Mouse (Mus musculus) heart, adult 18-20 months (tissue): ENCODE results near the gene Phactr4. TPM values are rescaled to one million over a fixed set of nuclear protein-coding genes. Genes with fewer than 3 reads are reported as not detected.
"Not testable (repeated sequence)": the region's sequence is repeated elsewhere in the genome, so short reads cannot be mapped to it uniquely, and the experiment has no call there.

Experiments used
- DNase-seq, 2 experiments: peaks; one replicate each; pipeline ENCODE4 v3.0.0; 2021 to 2022; ENCODE audit warnings: mixed read lengths in 1 of 2
- long read RNA-seq, 2 experiments: library from polyadenylated mRNA; stranded (forward); transcript quantifications; one replicate each; pipeline ENCODE4 v2.0.0; 2021
- total RNA-seq, 2 experiments: library from RNA; stranded (reverse); gene quantifications; 2 replicates each; pipeline ENCODE4 v1.2.3; 2021

Gene Phactr4
- 10 to 100 TPM; 17.6 to 20.1 TPM for total RNA-seq
- long read RNA-seq, experiment 1, full-length matches to known transcripts, result 1 of 3 reads
- long read RNA-seq, experiment 1, partial matches to known transcripts, result 0 of 3 reads
- long read RNA-seq, experiment 1, other reads (novel, unspliced or antisense), result 2 of 3 reads
- long read RNA-seq, experiment 2, result 0 reads

- peak; percentile 98 to 99 for DNase-seq
Measured at GRCm38 (mm10) chr4:132421923-132422782, at the start of gene Phactr4. Gene Phactr4 (minus strand): TSS chr4:132422489.

- DNase-seq, result no peak
Measured at GRCm38 (mm10) chr4:132469873-132470272, 47.6 kb upstream of the Phactr4 start.

- DNase-seq, result no peak
Measured at GRCm38 (mm10) chr4:132464255-132464613, 41.9 kb upstream of the Phactr4 start.

GRCm38 (mm10) chr4:132463430-132464254 lies 41.4 kb upstream of the Phactr4 start, which contains the start of gene Med18:
Gene Med18 (minus strand): TSS chr4:132463921.
- peak; percentile 96 to 97 for DNase-seq

- DNase-seq, result no peak
Measured at GRCm38 (mm10) chr4:132462836-132463235, 40.5 kb upstream of the Phactr4 start.

GRCm38 (mm10) chr4:132460225-132460624 lies 37.9 kb upstream of the Phactr4 start:
- DNase-seq, result no peak

GRCm38 (mm10) chr4:132455561-132455960 lies 33.3 kb upstream of the Phactr4 start:
- DNase-seq, result no peak

GRCm38 (mm10) chr4:132455146-132455545 lies 32.9 kb upstream of the Phactr4 start:
- no peak for DNase-seq

GRCm38 (mm10) chr4:132454216-132454615 lies 31.9 kb upstream of the Phactr4 start:
- no peak for DNase-seq

- no peak for DNase-seq
Measured at GRCm38 (mm10) chr4:132449778-132450177, 27.5 kb upstream of the Phactr4 start.

GRCm38 (mm10) chr4:132446105-132446504 lies 23.8 kb upstream of the Phactr4 start:
- DNase-seq, result no peak

- DNase-seq, result no peak
Measured at GRCm38 (mm10) chr4:132444516-132444915, 22.2 kb upstream of the Phactr4 start.

- no peak for DNase-seq
Measured at GRCm38 (mm10) chr4:132437857-132438256, 15.6 kb upstream of the Phactr4 start.

- DNase-seq, result no peak
Measured at GRCm38 (mm10) chr4:132432717-132433372, 10.6 kb upstream of the Phactr4 start.

GRCm38 (mm10) chr4:132428022-132428542 lies 5.8 kb upstream of the Phactr4 start:
- DNase-seq, result peak in 1 of 2 experiments; percentile 14

- DNase-seq, result no peak
Measured at GRCm38 (mm10) chr4:132427493-132427892, 5.2 kb upstream of the Phactr4 start.

- DNase-seq, result no peak
Measured at GRCm38 (mm10) chr4:132426021-132426420, 3.7 kb upstream of the Phactr4 start.

GRCm38 (mm10) chr4:132424765-132425164 lies 2.5 kb upstream of the Phactr4 start:
- DNase-seq, result no peak

GRCm38 (mm10) chr4:132421556-132421922 lies 750 bp downstream of the Phactr4 start:
- no peak for DNase-seq

GRCm38 (mm10) chr4:132420471-132420870 lies 1.8 kb downstream of the Phactr4 start:
- DNase-seq, result peak in 1 of 2 experiments; percentile 2

- peak in 1 of 2 experiments; percentile 2 for DNase-seq
Measured at GRCm38 (mm10) chr4:132415966-132416365, 6.3 kb downstream of the Phactr4 start.

GRCm38 (mm10) chr4:132413257-132413656 lies 9.0 kb downstream of the Phactr4 start:
- DNase-seq, result not testable (repeated sequence)
